Mouse (Mus musculus) hindlimb bud, embryonic 11.5 days (tissue): ENCODE measurements around the gene Vmn2r22.
A peak's percentile ranks its signal among the peaks of the same experiment; 100 is the strongest.
"Not testable (repeated sequence)": the region's sequence is repeated elsewhere in the genome, so short reads cannot be mapped to it uniquely, and the experiment has no call there.

Experiments used
- DNase-seq: peaks from one replicate; pipeline ENCODE4 v3.0.0-alpha.2; 2012; ENCODE audit warnings: low read depth, low spot score; ENCODE audit errors: extremely low spot score

Gene Vmn2r22

GRCm38 (mm10) chr6:123650625-123651024, at the start of gene Vmn2r22:
Vmn2r22 (minus strand) TSS chr6:123650725.
- DNase-seq = not testable (repeated sequence)

GRCm38 (mm10) chr6:123697213-123697612, 46.7 kb upstream of the Vmn2r22 start:
- no peak for DNase-seq

- DNase-seq = not testable (repeated sequence)
Observed at GRCm38 (mm10) chr6:123696639-123697038, 46.1 kb upstream of the Vmn2r22 start.

GRCm38 (mm10) chr6:123657040-123657439, 6.5 kb upstream of the Vmn2r22 start:
- DNase-seq = peak; percentile 2

GRCm38 (mm10) chr6:123639394-123639793, 11.1 kb downstream of the Vmn2r22 start:
- DNase-seq = not testable (repeated sequence)

- not testable (repeated sequence) for DNase-seq
Observed at GRCm38 (mm10) chr6:123623784-123624183, 26.7 kb downstream of the Vmn2r22 start.

DNA sequence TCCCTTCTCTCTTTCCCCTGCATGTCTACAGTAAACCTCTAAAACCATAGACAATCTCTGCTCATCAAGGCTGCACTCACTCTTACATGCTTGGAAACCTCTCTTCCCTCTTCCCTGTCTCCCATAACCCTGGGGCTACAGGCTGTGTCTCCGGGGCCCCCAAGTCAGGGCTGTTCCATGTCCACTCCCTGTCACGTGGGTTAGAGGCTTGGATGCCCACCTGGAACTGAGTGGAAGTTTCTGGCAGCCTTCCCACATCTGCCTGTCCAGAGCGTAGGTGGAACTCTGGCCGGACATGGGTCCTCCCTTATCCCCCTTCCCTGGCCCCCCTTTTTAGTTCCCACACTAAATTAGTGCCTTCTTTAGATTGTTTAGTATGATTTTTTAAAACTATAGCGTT, 62.2 kb downstream of the Vmn2r22 start:
- DNase-seq = not testable (repeated sequence)

DNA sequence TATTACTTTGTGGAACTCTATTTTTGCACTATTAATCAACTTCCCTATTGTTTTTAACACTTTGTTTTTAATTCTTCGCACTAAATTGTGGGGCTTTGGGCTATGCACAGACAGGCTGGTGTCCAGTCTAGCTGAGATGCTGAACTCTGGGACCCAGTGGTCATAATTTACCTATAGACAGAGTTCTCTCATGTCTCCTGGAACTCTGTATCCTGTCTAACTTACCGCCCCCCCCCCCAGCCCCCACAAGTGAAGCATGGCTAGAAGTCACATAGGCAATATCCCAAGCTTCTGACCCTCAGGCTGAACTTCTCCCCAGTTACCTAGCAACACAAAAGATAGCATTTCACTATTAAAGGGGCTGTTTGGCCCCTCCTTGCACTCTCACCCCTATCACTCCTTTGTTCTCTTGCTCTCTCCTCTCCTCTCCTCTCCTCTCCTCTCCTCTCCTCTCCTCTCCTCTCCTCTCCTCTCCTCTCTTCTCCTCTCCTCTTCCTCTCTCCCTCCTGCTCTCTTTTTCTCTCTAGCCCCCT, 62.7 kb downstream of the Vmn2r22 start:
- DNase-seq = not testable (repeated sequence)

GRCm38 (mm10) chr6:123583988-123584387, 66.5 kb downstream of the Vmn2r22 start:
- DNase-seq = not testable (repeated sequence)

DNA sequence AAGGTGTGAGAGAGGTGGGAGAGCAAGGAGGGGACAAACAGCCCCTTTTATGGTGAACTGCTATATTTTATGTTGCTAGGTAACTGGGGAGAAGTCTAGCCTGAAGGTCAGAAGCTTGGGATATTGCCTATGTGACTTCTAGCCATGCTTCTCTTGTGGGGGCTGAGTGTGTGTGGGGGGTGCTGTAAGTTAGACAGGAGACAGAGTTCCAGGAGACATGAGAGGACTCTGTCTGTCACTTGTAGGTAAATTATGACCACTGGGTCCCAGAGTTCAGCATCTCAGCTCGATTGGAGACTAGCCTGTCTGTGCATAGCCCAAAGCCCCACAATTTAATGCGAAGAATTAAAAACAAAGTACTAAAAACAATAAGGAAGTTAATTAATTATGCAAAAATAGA, 75.8 kb downstream of the Vmn2r22 start:
- DNase-seq = not testable (repeated sequence)
